Mouse (Mus musculus) G1E (cell line): ENCODE data around the gene Ms4a6c. TPM values are rescaled to one million over a fixed set of nuclear protein-coding genes. Genes with fewer than 3 reads are reported as not detected.
"Not testable (repeated sequence)": the region's sequence is repeated elsewhere in the genome, so short reads cannot be mapped to it uniquely, and the experiment has no call there.

Source experiments
- ATAC-seq: 2 replicates; pipeline ENCODE4 v1.8.0; 2016; ENCODE audit warnings: mild to moderate bottlenecking; ENCODE audit not compliant: insufficient number of reproducible peaks, poor library complexity, low FRiP score, severe bottlenecking; ENCODE audit errors: extremely low read depth
- DNase-seq: peaks from one replicate; pipeline ENCODE4 v3.0.0; 2012; ENCODE audit warnings: low spot score
- H3K27me3 ChIP-seq: 2 replicates; pipeline ENCODE4 v1.6.1; 2012; ENCODE audit warnings: mild to moderate bottlenecking, low read length, inconsistent platforms; ENCODE audit not compliant: insufficient read depth
- H3K36me3 ChIP-seq: replicated peaks from 2 replicates; pipeline ENCODE3; 2012; ENCODE audit warnings: mild to moderate bottlenecking, inconsistent platforms
- H3K4me1 ChIP-seq: 2 replicates; pipeline ENCODE4 v1.6.1; 2012; ENCODE audit warnings: low read depth, low read length, inconsistent platforms, mixed read lengths; ENCODE audit not compliant: insufficient read depth
- H3K4me3 ChIP-seq: 2 replicates; pipeline ENCODE4 v1.5.1; 2012; ENCODE audit warnings: low read depth, mild to moderate bottlenecking, inconsistent platforms, low read length, moderate library complexity, mixed read lengths
- H3K9me3 ChIP-seq: replicated peaks from 2 replicates; pipeline ENCODE4 v1.6.1; 2012; ENCODE audit warnings: inconsistent platforms
- CTCF ChIP-seq: IDR thresholded peaks from 2 replicates; pipeline ENCODE4 v1.5.1; 2012; ENCODE audit warnings: low read depth, low read length, inconsistent platforms, mixed read lengths
- GATA1 ChIP-seq: IDR thresholded peaks from 2 replicates; pipeline ENCODE4 v1.6.1; 2012; ENCODE audit warnings: borderline replicate concordance, low read length, inconsistent platforms, mixed read lengths
- GATA2 ChIP-seq: IDR thresholded peaks from 2 replicates; pipeline ENCODE4 v1.6.1; 2012; ENCODE audit warnings: low read depth, low read length, inconsistent platforms, borderline replicate concordance
- POLR2AphosphoS5 ChIP-seq: IDR thresholded peaks from 2 replicates; pipeline ENCODE4 v1.6.1; 2012; ENCODE audit warnings: low read depth, low read length, inconsistent platforms; ENCODE audit not compliant: insufficient replicate concordance
- TAL1 ChIP-seq: conservative IDR thresholded peaks from 2 replicates; pipeline ENCODE4 v1.6.1; 2012; ENCODE audit warnings: low read depth, low read length, inconsistent platforms, mixed read lengths
- polyA plus RNA-seq: library from polyadenylated mRNA; stranded (reverse); fragments of >175 nt; gene quantifications from 2 replicates; pipeline ENCODE4 v1.2.3, GENCODE M21; 2012
- total RNA-seq, 2 experiments: library from RNA; stranded (forward) in 1 of 2; stranded (reverse) in 1 of 2; fragments of 200-1000 nt in 1 of 2; fragments of >200 nt in 1 of 2; fragmentation: Nextera tagmentation in 1 of 2; gene quantifications; 2 replicates each; pipeline ENCODE4 v1.2.3; 2014 to 2017

Ms4a6c gene
- total and polyA plus RNA-seq, 3 experiments, result 0.03 to 1.9 TPM; not detected in 1

DNA sequence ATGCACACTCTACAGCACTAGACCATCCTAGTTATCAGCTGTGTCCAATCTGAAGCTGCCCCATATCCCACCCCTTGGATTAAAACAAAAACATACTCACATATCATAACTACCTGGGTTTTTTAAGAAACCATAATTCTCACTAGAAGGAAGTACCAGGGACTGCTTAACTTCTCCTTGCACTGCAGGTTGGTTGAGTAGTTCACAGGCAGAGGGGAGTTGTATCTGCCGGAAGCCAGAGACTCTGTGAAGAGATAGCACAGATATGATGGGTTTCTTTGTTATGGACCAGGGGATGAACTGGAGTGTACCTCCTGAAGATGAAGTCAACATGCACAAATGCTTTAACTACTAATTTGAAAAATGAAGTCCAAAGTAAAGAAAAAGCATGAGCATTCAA lies 31.6 kb downstream of the Ms4a6c start:
- no peak for ATAC-seq
- peaks cover 2% of the 10 kb centered on the region; the same call in 1 of the 2 replicates for H3K4me1 ChIP-seq
- H3K9me3 ChIP-seq, result no peaks in the 10 kb centered on the region
- H3K36me3 ChIP-seq, result no peaks in the 10 kb centered on the region
- TF ChIP-seq GATA2 (no peak), CTCF (no peak), POLR2AphosphoS5 (no peak), TAL1 (no peak), GATA1 (no peak)
- 0 out of 2 replicates have a peak, but pooled peaks cover 2% of the 10 kb centered on the region for H3K27me3 ChIP-seq
- H3K4me3 ChIP-seq, result no peak overlapping the region
- DNase-seq, result no peak

DNA sequence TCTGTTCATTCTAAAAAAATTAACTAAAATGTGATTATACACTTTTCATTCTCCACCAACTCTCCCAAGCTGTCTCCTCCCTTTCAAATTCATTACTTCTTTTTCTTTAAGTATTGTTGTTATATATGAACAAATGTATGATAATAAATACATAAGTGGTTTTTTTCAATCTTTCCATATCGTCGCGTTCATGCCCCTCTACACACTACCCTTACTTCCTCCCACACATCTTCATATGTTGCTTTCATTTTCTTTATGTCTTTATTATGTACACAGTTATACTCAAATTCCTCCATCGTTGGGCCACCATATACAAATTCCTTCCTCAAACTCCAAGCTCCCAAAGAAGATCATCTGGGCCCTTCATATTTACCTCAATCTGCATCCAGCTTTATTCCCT lies 32.2 kb downstream of the Ms4a6c start:
- no peak overlapping the region for H3K4me3 ChIP-seq
- H3K9me3 ChIP-seq, result no peaks in the 10 kb centered on the region
- no peak for ATAC-seq
- no peaks in the 10 kb centered on the region for H3K36me3 ChIP-seq
- peaks cover 2% of the 10 kb centered on the region; the same call in 1 of the 2 replicates for H3K4me1 ChIP-seq
- 0 out of 2 replicates have a peak, but pooled peaks cover 2% of the 10 kb centered on the region for H3K27me3 ChIP-seq
- no peak for DNase-seq
- TF ChIP-seq CTCF (no peak), TAL1 (no peak), GATA2 (no peak), POLR2AphosphoS5 (no peak), GATA1 (no peak)

DNA sequence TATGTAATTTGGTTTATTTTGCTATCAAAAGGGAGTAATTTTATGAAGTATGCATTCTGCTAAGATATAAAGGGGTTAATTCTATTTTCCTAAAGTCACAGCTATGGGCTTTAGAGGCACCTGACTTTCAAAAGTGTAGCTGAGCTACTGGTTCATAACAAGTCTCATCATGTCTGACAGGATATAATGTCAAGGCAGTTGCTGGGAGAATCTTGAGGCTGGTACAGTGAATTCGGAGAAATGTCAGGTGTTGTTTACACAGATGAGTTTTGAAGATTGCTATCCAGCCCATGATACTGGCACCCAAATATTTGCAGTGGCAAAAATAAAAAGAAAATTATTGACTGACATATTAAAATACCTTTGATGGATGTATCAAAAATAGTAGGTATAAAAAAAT lies 35.7 kb downstream of the Ms4a6c start:
- no peak for ATAC-seq
- no peaks in the 10 kb centered on the region for H3K4me1 ChIP-seq
- H3K36me3 ChIP-seq, result no peaks in the 10 kb centered on the region
- no peaks in the 10 kb centered on the region for H3K9me3 ChIP-seq
- H3K4me3 ChIP-seq, result no peak overlapping the region
- DNase-seq, result no peak
- no peak for TF ChIP-seq GATA1
- no peak for TF ChIP-seq POLR2AphosphoS5
- no peak for TF ChIP-seq CTCF
- TF ChIP-seq GATA2, result no peak
- TF ChIP-seq TAL1, result no peak
- H3K27me3 ChIP-seq, result 0 out of 2 replicates have a peak, but pooled peaks cover 2% of the 10 kb centered on the region

DNA sequence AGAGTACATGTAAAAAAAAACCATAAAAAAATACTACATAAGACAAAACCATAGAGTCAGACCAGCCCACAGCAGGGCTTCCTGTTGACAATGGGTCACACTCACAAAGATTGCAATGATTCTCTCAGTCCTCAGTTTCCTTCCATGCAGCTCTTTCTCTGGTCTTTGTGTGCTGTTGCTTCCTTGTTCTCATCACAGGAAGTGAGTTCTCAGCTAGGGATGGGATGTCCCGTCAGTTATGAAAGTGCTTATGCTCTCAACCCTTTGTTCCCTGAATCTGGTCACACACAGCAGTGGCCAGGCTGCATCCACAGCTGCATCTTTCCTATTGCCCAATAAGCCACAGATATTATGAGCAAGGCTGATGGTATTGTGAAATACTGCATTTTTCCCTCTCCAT lies 44.3 kb downstream of the Ms4a6c start:
- H3K27me3 ChIP-seq, result peaks cover 3% of the 10 kb centered on the region; the same call in 1 of the 2 replicates
- H3K4me1 ChIP-seq, result no peaks in the 10 kb centered on the region
- no peaks in the 10 kb centered on the region for H3K36me3 ChIP-seq
- no peaks in the 10 kb centered on the region for H3K9me3 ChIP-seq
- ATAC-seq, result no peak
- no peak for TF ChIP-seq GATA1
- DNase-seq, result no peak
- H3K4me3 ChIP-seq, result no peak overlapping the region

DNA sequence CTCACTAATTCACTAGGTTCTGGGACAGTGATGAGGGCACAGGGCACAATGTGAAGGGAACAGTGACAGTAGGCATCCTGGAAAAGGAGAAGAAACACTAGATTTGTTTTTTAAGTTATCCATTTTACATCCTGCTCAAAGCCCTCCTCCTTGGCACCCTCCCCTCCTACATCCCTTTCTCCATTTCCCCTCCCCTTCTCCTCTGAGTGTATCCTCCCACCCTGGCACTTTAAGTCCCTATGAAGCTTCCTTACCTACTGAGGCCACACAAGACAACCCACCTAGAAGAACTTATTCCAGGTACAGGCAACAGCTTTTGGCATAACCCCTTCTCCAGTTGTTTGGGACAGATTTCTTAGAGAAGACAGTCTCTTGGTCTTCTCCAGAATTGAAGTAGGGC lies 47.1 kb downstream of the Ms4a6c start, which contains the start of gene Ms4a6b:
Ms4a6b (plus strand) TSS at position 267 of the 400 bp plus-strand sequence.
- peaks cover 3% of the 10 kb centered on the region; the same call in 1 of the 2 replicates for H3K27me3 ChIP-seq
- DNase-seq, result no peak
- ATAC-seq, result no peak
- no peak within 1 kb of the TSS for H3K4me3 ChIP-seq
- H3K9me3 ChIP-seq, result no peaks in the 10 kb centered on the region
- no peak for TF ChIP-seq POLR2AphosphoS5
- TF ChIP-seq GATA2, result no peak
- TF ChIP-seq GATA1, result no peak
- TF ChIP-seq TAL1, result no peak
- no peak for TF ChIP-seq CTCF
- no peaks in the 10 kb centered on the region for H3K36me3 ChIP-seq
- H3K4me1 ChIP-seq, result no peaks in the 10 kb centered on the region

DNA sequence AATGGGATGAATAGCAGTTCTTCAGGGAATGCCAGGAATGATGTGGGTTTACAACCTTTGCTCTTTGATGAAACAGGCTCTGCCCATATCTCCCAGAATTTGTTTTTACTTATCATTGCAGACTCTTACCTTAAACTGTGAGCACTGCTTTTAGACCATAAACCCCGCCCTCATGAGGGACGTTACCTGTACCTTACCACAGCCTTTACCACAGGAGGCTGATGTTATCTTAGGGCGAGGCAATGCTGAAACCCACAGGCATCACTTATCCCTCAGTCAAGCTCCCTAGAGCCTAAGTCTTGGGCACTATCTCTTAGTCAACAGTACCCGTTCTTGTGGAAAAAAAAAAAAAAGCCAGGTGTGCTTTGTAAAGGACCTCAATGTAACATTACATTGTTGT lies 47.7 kb downstream of the Ms4a6c start:
- Histone ChIP-seq H3K4me1 (no peaks in the 10 kb centered on the region), H3K4me3 (no peak overlapping the region), H3K36me3 (no peaks in the 10 kb centered on the region), H3K9me3 (no peaks in the 10 kb centered on the region), H3K27me3 (peaks cover 3% of the 10 kb centered on the region; the same call in 1 of the 2 replicates)
- DNase-seq, result no peak
- ATAC-seq, result no peak
- TF ChIP-seq POLR2AphosphoS5, result no peak
- no peak for TF ChIP-seq TAL1
- no peak for TF ChIP-seq GATA2
- TF ChIP-seq GATA1, result no peak
- TF ChIP-seq CTCF, result no peak

DNA sequence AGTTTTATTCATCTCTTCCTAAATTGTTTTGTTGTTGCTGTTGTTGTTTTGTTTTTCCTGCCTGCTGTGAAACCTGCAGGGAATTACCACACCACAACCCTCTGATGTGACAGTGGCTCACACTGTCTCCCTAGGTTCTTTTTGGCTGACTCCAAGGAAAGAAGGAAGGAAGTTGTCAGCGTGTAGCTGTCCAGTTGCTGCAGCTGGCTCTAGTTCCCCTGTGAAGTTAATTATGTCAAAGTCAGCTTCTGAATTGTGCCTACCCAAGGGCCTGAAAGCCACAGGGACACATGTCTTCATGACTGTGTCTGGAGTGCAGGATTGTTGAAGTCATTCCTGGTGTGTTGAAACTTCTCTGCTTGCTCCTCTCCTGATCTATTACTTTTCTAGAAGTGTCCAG lies 48.2 kb downstream of the Ms4a6c start:
- not testable (repeated sequence) for H3K36me3 ChIP-seq, ATAC-seq, H3K27me3 ChIP-seq, DNase-seq, H3K4me1 ChIP-seq, H3K9me3 ChIP-seq, H3K4me3 ChIP-seq

DNA sequence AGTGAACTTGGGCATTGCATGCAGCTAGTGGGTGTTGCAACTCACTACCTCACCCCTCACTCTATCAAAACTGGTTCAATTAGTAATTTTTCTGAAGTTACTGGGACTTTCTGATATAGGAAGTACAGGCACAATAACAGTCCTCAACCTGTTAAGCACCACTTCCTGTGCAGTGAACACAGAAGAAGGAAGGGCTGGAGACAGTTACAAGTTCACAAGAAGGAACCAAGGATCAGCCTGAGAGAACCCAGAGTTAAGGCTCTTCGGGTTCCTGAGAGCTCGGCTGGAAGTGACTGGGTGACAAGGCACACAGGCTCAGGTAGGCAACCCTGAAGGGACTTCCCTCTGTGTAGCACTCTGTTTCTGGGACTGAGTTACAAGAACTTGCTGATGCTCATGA lies 49.2 kb downstream of the Ms4a6c start:
- DNase-seq, H3K27me3 ChIP-seq, H3K4me1 ChIP-seq, H3K36me3 ChIP-seq, ATAC-seq, H3K9me3 ChIP-seq, H3K4me3 ChIP-seq: not testable (repeated sequence)
